Mouse (Mus musculus) cerebellum, adult 2 months (tissue): ENCODE measurements around the gene Bcan. TPM values are rescaled to one million over a fixed set of nuclear protein-coding genes. Genes with fewer than 3 reads are reported as not detected.

ENCODE experiments used
- DNase-seq, 2 experiments: peaks; one replicate each; pipeline ENCODE4 v3.0.0; 2021
- H3K27ac ChIP-seq: fragments of 200-500 bp; 2 replicates; pipeline ENCODE4 v1.5.1; 2012; ENCODE audit warnings: low read length, control low read depth, inconsistent platforms; ENCODE audit not compliant: insufficient read depth
- H3K27me3 ChIP-seq: fragments of 200-500 bp; 2 replicates; pipeline ENCODE4 v1.6.1; 2012; ENCODE audit warnings: inconsistent platforms, mild to moderate bottlenecking, low read length, moderate library complexity; ENCODE audit not compliant: control insufficient read depth, insufficient read depth
- H3K4me1 ChIP-seq: fragments of 200-500 bp; 2 replicates; pipeline ENCODE4 v1.6.1; 2011; ENCODE audit warnings: low read length; ENCODE audit not compliant: control insufficient read depth, insufficient read depth
- H3K4me3 ChIP-seq: fragments of 200-500 bp; replicated peaks from 2 replicates; pipeline ENCODE3; 2011; ENCODE audit warnings: mild to moderate bottlenecking, low read depth, low read length, control low read depth; ENCODE audit not compliant: insufficient read depth
- CTCF ChIP-seq: fragments of 200-500 bp; IDR thresholded peaks from 2 replicates; pipeline ENCODE4 v1.5.1; 2011; ENCODE audit warnings: low read depth, mild to moderate bottlenecking, control low read depth, low read length, moderate library complexity, borderline replicate concordance; ENCODE audit not compliant: insufficient read depth
- POLR2A ChIP-seq: fragments of 200-500 bp; IDR thresholded peaks from 2 replicates; pipeline ENCODE4 v1.6.1; 2011; ENCODE audit warnings: low read length, control low read depth, borderline replicate concordance; ENCODE audit not compliant: insufficient read depth
- WGBS: fragments of 180-500 bp; shearing (Covaris S2); methylation state at CpG from one replicate; pipeline ENCODE4 v1.1.7; 2018; 5-methylcytosine and 5-hydroxymethylcytosine counted together
- polyA plus RNA-seq: library from polyadenylated mRNA; depleted of rRNA; stranded (reverse); fragments of >200 nt; gene quantifications from 2 replicates; pipeline ENCODE4 v1.2.3, GENCODE M21; 2012

Bcan gene
- polyA plus RNA-seq, 1 experiment, result 400 TPM

DNA sequence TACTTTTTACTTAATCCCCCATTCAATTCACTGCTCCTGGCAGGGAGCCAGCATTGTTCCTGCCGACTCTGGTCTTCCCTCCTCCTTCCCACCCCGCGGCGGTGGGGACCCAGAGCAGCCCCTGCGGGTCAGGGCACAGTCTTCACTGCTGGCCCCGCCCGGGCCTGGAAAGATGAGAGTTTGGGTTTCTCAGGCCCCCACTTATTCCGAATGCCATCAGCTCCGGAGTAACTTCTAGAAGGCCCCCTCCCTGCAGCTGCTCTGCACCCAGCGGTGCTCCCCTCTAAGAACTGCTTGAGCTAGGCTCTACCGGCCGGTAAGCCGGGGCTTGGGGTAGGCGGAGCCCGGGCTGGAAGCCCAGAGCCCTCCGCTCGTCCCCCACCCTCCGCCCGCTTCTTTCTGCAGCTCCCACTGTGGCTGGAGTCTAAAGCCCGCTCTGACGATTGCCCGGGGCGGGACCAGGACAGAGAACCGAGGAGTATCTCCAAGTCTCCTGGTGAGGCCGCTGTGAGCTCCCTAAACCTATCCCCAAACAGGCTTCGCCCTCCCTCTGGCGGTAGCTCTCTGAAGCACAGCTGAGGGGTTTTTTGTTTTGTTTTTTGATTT lies 39.3 kb downstream of the Bcan start:
- H3K4me1 ChIP-seq, result no peaks in the 10 kb centered on the region
- WGBS, result under 1% methylated on average over 27 of the region's 27 CpGs

DNA sequence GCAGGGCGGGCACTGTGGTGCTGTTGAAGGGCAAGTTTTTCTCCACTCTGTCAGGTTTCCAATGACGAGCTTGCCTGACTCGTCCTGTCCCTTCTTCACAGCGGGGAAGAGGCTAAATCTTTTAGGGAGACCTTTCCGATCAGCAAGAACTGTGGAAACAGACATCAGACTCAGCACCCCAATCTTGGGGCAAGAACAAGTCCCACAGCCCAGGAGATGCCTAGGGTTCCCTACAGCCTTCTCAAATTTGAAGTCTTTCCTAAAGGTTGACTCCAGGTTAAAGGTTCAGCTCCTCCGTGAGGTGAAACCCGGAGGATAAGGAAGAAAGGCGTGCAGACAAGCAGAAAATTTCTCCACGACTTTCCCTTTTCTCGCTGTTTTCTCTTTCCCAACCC lies 39.8 kb downstream of the Bcan start:
- no peak overlapping the region for H3K4me3 ChIP-seq
- 0 out of 2 replicates have a peak, but pooled peaks cover 1% of the 10 kb centered on the region for H3K27me3 ChIP-seq
- no peak for TF ChIP-seq CTCF
- no peak for TF ChIP-seq POLR2A
- DNase-seq, result no peak
- H3K27ac ChIP-seq, result no peak overlapping the region
- WGBS, result 22% methylated on average over 10 of the region's 10 CpGs
- H3K4me1 ChIP-seq, result no peaks in the 10 kb centered on the region

More for the DNA sequence above, 39.3 kb downstream of the Bcan start:
- H3K27me3 ChIP-seq, result 0 out of 2 replicates have a peak, but pooled peaks cover 1% of the 10 kb centered on the region
- peak overlapping the region; percentile 40 for H3K4me3 ChIP-seq
- peak; percentile 67 to 76 for DNase-seq
- no peak overlapping the region for H3K27ac ChIP-seq
- TF ChIP-seq POLR2A, result no peak
- TF ChIP-seq CTCF, result peak; percentile 82

DNA sequence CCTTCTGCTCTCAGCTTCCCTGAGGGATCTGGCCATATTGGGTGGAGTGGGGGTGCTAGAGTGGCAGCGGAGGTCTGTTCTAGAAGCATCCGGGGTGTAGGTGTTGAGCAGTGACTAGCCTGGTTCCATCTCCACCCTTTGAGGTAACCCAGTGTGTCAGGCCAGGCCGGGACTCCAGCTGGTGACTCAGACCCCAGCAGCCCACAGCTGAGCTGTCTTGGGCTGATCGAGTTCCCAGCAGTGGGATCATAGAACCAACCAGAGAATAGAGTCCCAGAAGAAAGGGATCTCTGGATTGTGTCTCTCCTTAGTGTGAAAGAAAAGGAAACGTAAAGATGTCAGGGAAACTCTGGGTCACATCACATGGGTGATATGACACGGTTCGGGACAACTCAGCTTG lies 40.7 kb downstream of the Bcan start:
- 0 out of 2 replicates have a peak, but pooled peaks cover 1% of the 10 kb centered on the region for H3K27me3 ChIP-seq
- TF ChIP-seq CTCF, result no peak
- TF ChIP-seq POLR2A, result no peak
- 73% methylated on average over 7 of the region's 7 CpGs for WGBS
- no peak overlapping the region for H3K27ac ChIP-seq
- H3K4me1 ChIP-seq, result no peaks in the 10 kb centered on the region
- H3K4me3 ChIP-seq, result no peak overlapping the region
- no peak for DNase-seq

DNA sequence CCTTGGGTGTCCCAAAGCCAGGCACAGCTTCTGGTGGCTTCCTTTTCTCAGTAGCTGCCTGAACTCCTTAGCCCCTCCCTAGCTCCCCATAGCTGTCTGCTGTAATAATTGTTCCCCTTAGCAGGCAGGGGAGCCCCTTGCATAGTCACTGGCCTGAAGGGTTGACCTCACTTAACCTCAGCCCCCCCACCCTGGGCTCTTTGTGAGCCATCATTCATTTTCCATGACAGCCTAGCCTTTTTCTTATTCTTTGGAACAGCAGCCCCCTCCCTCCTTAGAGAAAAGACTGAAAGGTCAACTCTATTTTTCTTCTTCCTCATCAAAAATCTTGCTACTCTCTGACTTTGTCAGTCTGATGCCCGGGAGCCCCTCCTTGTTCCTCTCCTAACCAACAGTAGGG lies 41.1 kb downstream of the Bcan start:
- TF ChIP-seq POLR2A (no peak), CTCF (no peak)
- no peaks in the 10 kb centered on the region for H3K4me1 ChIP-seq
- 46% methylated on average over 1 of the region's 1 CpGs for WGBS
- no peak overlapping the region for H3K27ac ChIP-seq
- no peak overlapping the region for H3K4me3 ChIP-seq
- H3K27me3 ChIP-seq, result 0 out of 2 replicates have a peak, but pooled peaks cover 1% of the 10 kb centered on the region
- no peak for DNase-seq

DNA sequence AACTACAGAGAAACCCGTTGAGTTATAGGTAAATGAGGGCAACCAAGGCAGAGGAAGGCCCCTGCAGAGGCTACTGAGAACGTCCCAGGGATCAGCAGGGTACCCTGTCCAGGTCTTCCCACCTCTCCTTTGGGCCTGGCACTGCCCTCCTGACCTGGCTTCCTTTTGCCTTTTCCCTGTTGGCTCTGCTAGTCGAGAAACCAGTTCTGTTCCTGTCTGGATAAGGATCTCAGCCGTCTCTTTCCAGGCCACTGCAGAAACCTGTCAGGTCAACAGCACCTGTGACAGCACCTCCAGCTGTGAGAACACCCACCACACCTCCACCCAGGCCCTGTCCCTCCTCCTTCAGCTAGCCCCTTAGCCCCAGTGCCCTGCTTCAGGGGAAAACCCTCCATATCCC lies 41.6 kb downstream of the Bcan start:
- no peak for TF ChIP-seq POLR2A
- TF ChIP-seq CTCF, result no peak
- WGBS, result 35% methylated on average over 4 of the region's 4 CpGs

DNA sequence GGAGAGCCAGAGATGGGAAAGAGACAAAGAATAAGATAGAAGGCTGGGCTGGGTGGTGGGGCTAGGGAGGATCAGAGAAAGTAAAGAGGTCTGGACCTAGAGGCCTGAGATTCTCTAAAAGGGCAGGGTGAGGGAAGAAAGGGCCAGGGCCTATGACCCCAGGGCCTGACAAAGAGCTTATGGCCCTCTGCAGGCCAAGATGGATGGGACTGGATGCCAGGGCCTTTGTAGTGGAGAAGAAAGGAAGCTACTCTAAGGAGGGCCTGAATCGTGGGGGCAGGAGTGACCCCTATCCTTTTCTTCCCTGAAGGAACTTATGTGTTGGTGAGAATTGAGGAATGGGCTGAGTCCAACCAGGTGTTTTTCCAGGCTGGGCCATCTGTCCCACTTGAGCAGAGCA lies 42.0 kb downstream of the Bcan start:
- no peaks in the 10 kb centered on the region for H3K4me1 ChIP-seq
- WGBS, result 11% methylated on average over 1 of the region's 1 CpGs
- no peak for DNase-seq
- TF ChIP-seq POLR2A (no peak), CTCF (no peak)
- H3K27me3 ChIP-seq, result peaks cover 1% of the 10 kb centered on the region; the same call in 1 of the 2 replicates
- no peak overlapping the region for H3K4me3 ChIP-seq
- no peak overlapping the region for H3K27ac ChIP-seq

More for the DNA sequence above, 41.6 kb downstream of the Bcan start:
- H3K4me3 ChIP-seq, result no peak overlapping the region
- H3K27ac ChIP-seq, result no peak overlapping the region
- H3K4me1 ChIP-seq, result no peaks in the 10 kb centered on the region
- DNase-seq, result no peak
- 0 out of 2 replicates have a peak, but pooled peaks cover 1% of the 10 kb centered on the region for H3K27me3 ChIP-seq

DNA sequence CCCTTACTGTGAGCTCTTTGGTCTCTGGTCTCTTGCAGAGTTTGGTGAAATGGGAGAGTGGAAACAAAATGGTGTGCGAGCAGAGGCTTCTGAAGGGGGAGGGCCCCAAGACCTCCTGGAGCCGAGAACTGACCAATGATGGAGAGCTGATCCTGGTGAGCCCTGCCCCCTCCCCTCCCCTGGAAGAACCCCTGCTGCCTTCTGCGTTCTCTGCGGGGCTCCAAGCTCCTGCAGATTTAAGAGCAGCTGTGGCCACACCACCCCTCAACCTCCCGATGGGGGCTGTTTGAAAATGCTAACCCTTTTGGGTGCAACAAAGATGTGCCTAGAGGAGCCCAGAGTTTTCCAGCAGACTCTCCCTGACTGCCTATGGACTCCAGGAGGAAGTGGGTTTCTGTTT lies 47.6 kb downstream of the Bcan start:
- no peak for DNase-seq
- no peak overlapping the region for H3K27ac ChIP-seq
- 12% methylated on average over 5 of the region's 5 CpGs for WGBS
- no peaks in the 10 kb centered on the region for H3K4me1 ChIP-seq
- H3K27me3 ChIP-seq, result peaks cover 7% of the 10 kb centered on the region; the same call in 1 of the 2 replicates
- TF ChIP-seq POLR2A (no peak), CTCF (no peak)
- no peak overlapping the region for H3K4me3 ChIP-seq

DNA sequence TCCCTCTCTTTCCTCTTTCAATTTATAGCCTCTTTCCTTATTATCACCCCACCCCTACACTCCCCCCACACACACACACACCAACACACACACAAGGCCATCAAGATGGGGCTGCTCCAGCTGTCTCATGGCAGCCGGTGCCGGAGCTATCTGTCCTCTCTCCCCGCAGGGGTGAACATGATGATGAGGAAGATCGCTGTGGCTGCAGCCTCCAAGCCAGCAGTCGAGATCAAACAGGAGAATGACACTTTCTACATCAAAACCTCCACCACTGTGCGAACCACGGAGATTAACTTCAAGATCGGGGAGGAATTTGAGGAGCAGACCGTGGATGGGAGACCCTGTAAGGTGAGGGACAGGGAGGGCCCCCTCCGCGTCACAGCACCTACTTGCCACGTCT lies 48.1 kb downstream of the Bcan start:
- Histone ChIP-seq H3K4me3 (no peak overlapping the region), H3K27ac (no peak overlapping the region), H3K27me3 (peaks cover 7% of the 10 kb centered on the region; the same call in 1 of the 2 replicates), H3K4me1 (no peaks in the 10 kb centered on the region)
- no peak for DNase-seq
- 26% methylated on average over 12 of the region's 12 CpGs for WGBS
- TF ChIP-seq CTCF, result no peak
- no peak for TF ChIP-seq POLR2A
